Mouse (Mus musculus): ENCODE measurements at regions not wholly inside any gene's neighbourhood (a gene's known extent, or its start where the extent isn't known, plus 50 kb on each side); places are given as distances from the start of the nearest gene placed in this dataset.

- H3K4me1 ChIP-seq (ENCODE audit: control insufficient read depth, low read depth, low read length) = no peaks in the 10 kb centered on the region
- no peak overlapping the region for H3K4me3 ChIP-seq (ENCODE audit: low read depth, low read length)
- no peak overlapping the region for H3K9ac ChIP-seq (ENCODE audit: low read depth, low read length)
- no peaks in the 10 kb centered on the region for H3K27me3 ChIP-seq (ENCODE audit: control insufficient read depth, insufficient read depth, low read depth, low read length)
- ATAC-seq (ENCODE audit: low read depth) = no peak
- H3K36me3 ChIP-seq (ENCODE audit: control insufficient read depth, insufficient read depth) = no peaks in the 10 kb centered on the region
- no peaks in the 10 kb centered on the region for H3K9me3 ChIP-seq (replicated peaks; ENCODE audit: control insufficient read depth, low read length)
- H3K4me2 ChIP-seq (ENCODE audit: low read depth, low read length) = no peak overlapping the region
- no peak overlapping the region for H3K27ac ChIP-seq (ENCODE audit: low read length)
- WGBS (ENCODE audit: insufficient replicate concordance) = 15% methylated on average over 11 of the region's 11 CpGs
Measured at GRCm38 (mm10) chr13:97607221-97607723, 153.2 kb downstream of the Gm10260 start.

GRCm38 (mm10) chr13:97604451-97604850 lies 156.0 kb downstream of the Gm10260 start:
- H3K27me3 ChIP-seq (ENCODE audit: control insufficient read depth, insufficient read depth, low read depth, low read length) = no peaks in the 10 kb centered on the region
- H3K4me2 ChIP-seq (ENCODE audit: low read depth, low read length) = no peak overlapping the region
- no peak overlapping the region for H3K4me3 ChIP-seq (ENCODE audit: low read depth, low read length)
- no peaks in the 10 kb centered on the region for H3K36me3 ChIP-seq (ENCODE audit: control insufficient read depth, insufficient read depth)
- H3K27ac ChIP-seq (ENCODE audit: low read length) = no peak overlapping the region
- no peak overlapping the region for H3K9ac ChIP-seq (ENCODE audit: low read depth, low read length)
- H3K9me3 ChIP-seq (replicated peaks; ENCODE audit: control insufficient read depth, low read length) = no peaks in the 10 kb centered on the region
- 60% methylated on average over 3 of the region's 3 CpGs for WGBS (ENCODE audit: insufficient replicate concordance)
- no peaks in the 10 kb centered on the region for H3K4me1 ChIP-seq (ENCODE audit: control insufficient read depth, low read depth, low read length)
- no peak for ATAC-seq (ENCODE audit: low read depth)

- Histone ChIP-seq H3K27me3 (ENCODE audit: control insufficient read depth, insufficient read depth, low read depth, low read length) (no peaks in the 10 kb centered on the region), H3K27ac (ENCODE audit: low read length) (no peak overlapping the region), H3K9ac (ENCODE audit: low read depth, low read length) (no peak overlapping the region), H3K4me2 (ENCODE audit: low read depth, low read length) (no peak overlapping the region), H3K9me3 (replicated peaks; ENCODE audit: control insufficient read depth, low read length) (0 out of 2 replicates have a peak, but pooled peaks cover 2% of the 10 kb centered on the region), H3K4me3 (ENCODE audit: low read depth, low read length) (no peak overlapping the region), H3K36me3 (ENCODE audit: control insufficient read depth, insufficient read depth) (no peaks in the 10 kb centered on the region), H3K4me1 (ENCODE audit: control insufficient read depth, low read depth, low read length) (no peaks in the 10 kb centered on the region)
- WGBS (ENCODE audit: insufficient replicate concordance) = 71% methylated on average over 7 of the region's 7 CpGs
- no peak for ATAC-seq (ENCODE audit: low read depth)
Measured at GRCm38 (mm10) chr13:97601135-97601730, 159.2 kb downstream of the Gm10260 start.

GRCm38 (mm10) chr13:97600136-97600535 lies 160.3 kb downstream of the Gm10260 start:
- Histone ChIP-seq H3K4me1 (ENCODE audit: control insufficient read depth, low read depth, low read length) (no peaks in the 10 kb centered on the region), H3K27me3 (ENCODE audit: control insufficient read depth, insufficient read depth, low read depth, low read length) (no peaks in the 10 kb centered on the region), H3K9ac (ENCODE audit: low read depth, low read length) (no peak overlapping the region), H3K9me3 (replicated peaks; ENCODE audit: control insufficient read depth, low read length) (0 out of 2 replicates have a peak, but pooled peaks cover 2% of the 10 kb centered on the region), H3K4me2 (ENCODE audit: low read depth, low read length) (no peak overlapping the region), H3K36me3 (ENCODE audit: control insufficient read depth, insufficient read depth) (no peaks in the 10 kb centered on the region), H3K27ac (ENCODE audit: low read length) (no peak overlapping the region), H3K4me3 (ENCODE audit: low read depth, low read length) (no peak overlapping the region)
- no peak for ATAC-seq (ENCODE audit: low read depth)
- WGBS (ENCODE audit: insufficient replicate concordance) = 71% methylated on average over 7 of the region's 7 CpGs

GRCm38 (mm10) chr13:97598507-97599431 lies 161.7 kb downstream of the Gm10260 start:
- no peak for ATAC-seq (ENCODE audit: low read depth)

GRCm38 (mm10) chr13:97594851-97595250 lies 165.6 kb downstream of the Gm10260 start:
- no peak for ATAC-seq (ENCODE audit: low read depth)
- 70% methylated on average over 4 of the region's 4 CpGs for WGBS (ENCODE audit: insufficient replicate concordance)
- no peak overlapping the region for H3K27ac ChIP-seq (ENCODE audit: low read length)

More at GRCm38 (mm10) chr13:97598507-97599431, 161.7 kb downstream of the Gm10260 start:
- no peak overlapping the region for H3K4me2 ChIP-seq (ENCODE audit: low read depth, low read length)
- no peaks in the 10 kb centered on the region for H3K36me3 ChIP-seq (ENCODE audit: control insufficient read depth, insufficient read depth)
- H3K9ac ChIP-seq (ENCODE audit: low read depth, low read length) = no peak overlapping the region
- H3K27me3 ChIP-seq (ENCODE audit: control insufficient read depth, insufficient read depth, low read depth, low read length) = no peaks in the 10 kb centered on the region
- no peak overlapping the region for H3K4me3 ChIP-seq (ENCODE audit: low read depth, low read length)
- H3K9me3 ChIP-seq (replicated peaks; ENCODE audit: control insufficient read depth, low read length) = 0 out of 2 replicates have a peak, but pooled peaks cover 2% of the 10 kb centered on the region
- WGBS (ENCODE audit: insufficient replicate concordance) = 61% methylated on average over 15 of the region's 15 CpGs
- no peaks in the 10 kb centered on the region for H3K4me1 ChIP-seq (ENCODE audit: control insufficient read depth, low read depth, low read length)
- no peak overlapping the region for H3K27ac ChIP-seq (ENCODE audit: low read length)

GRCm38 (mm10) chr13:97589626-97590025 lies 170.8 kb downstream of the Gm10260 start:
- Histone ChIP-seq H3K27ac (ENCODE audit: low read length) (no peak overlapping the region), H3K36me3 (ENCODE audit: control insufficient read depth, insufficient read depth) (no peaks in the 10 kb centered on the region), H3K27me3 (ENCODE audit: control insufficient read depth, insufficient read depth, low read depth, low read length) (no peaks in the 10 kb centered on the region), H3K4me1 (ENCODE audit: control insufficient read depth, low read depth, low read length) (no peaks in the 10 kb centered on the region), H3K9me3 (replicated peaks; ENCODE audit: control insufficient read depth, low read length) (no peaks in the 10 kb centered on the region), H3K4me2 (ENCODE audit: low read depth, low read length) (no peak overlapping the region), H3K9ac (ENCODE audit: low read depth, low read length) (no peak overlapping the region), H3K4me3 (ENCODE audit: low read depth, low read length) (no peak overlapping the region)
- WGBS (ENCODE audit: insufficient replicate concordance) = 64% methylated on average over 8 of the region's 8 CpGs
- ATAC-seq (ENCODE audit: low read depth) = no peak

More at GRCm38 (mm10) chr13:97594851-97595250, 165.6 kb downstream of the Gm10260 start:
- no peaks in the 10 kb centered on the region for H3K36me3 ChIP-seq (ENCODE audit: control insufficient read depth, insufficient read depth)
- no peaks in the 10 kb centered on the region for H3K4me1 ChIP-seq (ENCODE audit: control insufficient read depth, low read depth, low read length)
- H3K4me3 ChIP-seq (ENCODE audit: low read depth, low read length) = no peak overlapping the region
- no peak overlapping the region for H3K4me2 ChIP-seq (ENCODE audit: low read depth, low read length)
- H3K9me3 ChIP-seq (replicated peaks; ENCODE audit: control insufficient read depth, low read length) = 0 out of 2 replicates have a peak, but pooled peaks cover 2% of the 10 kb centered on the region
- H3K9ac ChIP-seq (ENCODE audit: low read depth, low read length) = no peak overlapping the region
- no peaks in the 10 kb centered on the region for H3K27me3 ChIP-seq (ENCODE audit: control insufficient read depth, insufficient read depth, low read depth, low read length)

- Histone ChIP-seq H3K4me2 (ENCODE audit: low read depth, low read length) (no peak overlapping the region), H3K9ac (ENCODE audit: low read depth, low read length) (no peak overlapping the region), H3K27ac (ENCODE audit: low read length) (no peak overlapping the region), H3K4me1 (ENCODE audit: control insufficient read depth, low read depth, low read length) (no peaks in the 10 kb centered on the region), H3K27me3 (ENCODE audit: control insufficient read depth, insufficient read depth, low read depth, low read length) (no peaks in the 10 kb centered on the region), H3K9me3 (replicated peaks; ENCODE audit: control insufficient read depth, low read length) (no peaks in the 10 kb centered on the region), H3K4me3 (ENCODE audit: low read depth, low read length) (no peak overlapping the region), H3K36me3 (ENCODE audit: control insufficient read depth, insufficient read depth) (no peaks in the 10 kb centered on the region)
- no peak for ATAC-seq (ENCODE audit: low read depth)
- 62% methylated on average over 1 of the region's 1 CpGs for WGBS (ENCODE audit: insufficient replicate concordance)
Measured at GRCm38 (mm10) chr13:97588085-97588484, 172.3 kb downstream of the Gm10260 start.

- Histone ChIP-seq H3K9me3 (replicated peaks; ENCODE audit: control insufficient read depth, low read length) (no peaks in the 10 kb centered on the region), H3K27me3 (ENCODE audit: control insufficient read depth, insufficient read depth, low read depth, low read length) (no peaks in the 10 kb centered on the region), H3K4me3 (ENCODE audit: low read depth, low read length) (no peak overlapping the region), H3K36me3 (ENCODE audit: control insufficient read depth, insufficient read depth) (no peaks in the 10 kb centered on the region), H3K4me1 (ENCODE audit: control insufficient read depth, low read depth, low read length) (no peaks in the 10 kb centered on the region), H3K4me2 (ENCODE audit: low read depth, low read length) (no peak overlapping the region), H3K27ac (ENCODE audit: low read length) (no peak overlapping the region), H3K9ac (ENCODE audit: low read depth, low read length) (no peak overlapping the region)
- ATAC-seq (ENCODE audit: low read depth) = no peak
- 64% methylated on average over 1 of the region's 1 CpGs for WGBS (ENCODE audit: insufficient replicate concordance)
Measured at GRCm38 (mm10) chr13:97587088-97587487, 173.3 kb downstream of the Gm10260 start.
